Mouse (Mus musculus) liver, postnatal 0 days (tissue): ENCODE measurements around the gene Zfp879.

ENCODE experiments used
- CTCF ChIP-seq: sonication (generic); IDR thresholded peaks from 2 replicates; pipeline ENCODE4 v1.5.1; 2016; ENCODE audit warnings: antibody characterized with exemption, low read depth
- EP300 ChIP-seq: IDR thresholded peaks from 2 replicates; pipeline ENCODE4 v1.6.1; 2016; ENCODE audit warnings: antibody characterized with exemption, low read depth, mild to moderate bottlenecking

DNA sequence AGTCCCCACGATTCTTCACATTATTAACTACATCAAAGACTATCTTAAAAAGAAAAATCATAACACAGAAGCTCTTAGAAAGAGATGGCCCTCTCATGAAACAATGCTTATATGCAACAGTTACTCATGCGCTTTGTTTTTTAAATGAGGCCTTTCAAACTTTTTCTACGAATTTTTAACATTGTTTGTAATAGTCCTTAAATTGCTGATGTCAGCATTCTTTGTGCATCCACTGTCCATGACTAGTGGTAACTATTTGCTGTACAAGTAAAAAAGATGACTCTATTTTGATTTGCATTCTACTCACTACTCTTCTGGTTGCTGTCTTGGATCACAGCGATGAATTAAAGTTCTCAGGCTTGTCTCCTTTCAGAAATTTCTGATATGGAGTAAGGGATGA lies 27.1 kb downstream of the Zfp879 start:
- no peak for TF ChIP-seq CTCF
- no peak for TF ChIP-seq EP300
